In the genomic region with DNA sequence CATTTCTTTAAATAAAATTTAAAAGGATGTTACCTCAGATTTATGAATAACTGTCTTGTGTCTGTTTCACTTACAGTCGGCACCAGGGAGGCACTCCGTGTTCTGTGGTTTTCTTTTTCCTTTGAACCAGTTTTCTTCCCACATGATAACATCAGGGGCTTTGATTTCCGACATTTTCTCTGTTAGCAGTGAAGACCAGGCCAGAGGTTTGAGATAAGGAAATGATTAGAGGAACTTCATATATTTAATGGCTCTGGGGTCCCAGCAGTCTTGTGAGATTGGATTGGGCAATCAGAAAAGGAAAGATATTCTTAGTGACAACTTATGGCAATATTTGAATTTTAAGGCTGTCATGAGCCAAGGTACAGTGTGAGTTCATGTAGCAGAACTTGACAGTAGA, we compare ENCODE assay signal across 27 mouse cellular contexts.
"Had no signal": no experiment of that assay in that cellular context is flagged by ENCODE, and none has a peak within 500 bp of the region (broad histone marks: within the 10 kb centered on the region; RNA-seq: fewer than 3 reads in every experiment).

No protein-coding gene starts in this region.

- H3K36me3 ChIP-seq: heart, embryonic 13.5 days; heart, embryonic 15.5 days; hindbrain, embryonic 10.5 days; hindbrain, embryonic 13.5 days; hindbrain, embryonic 15.5 days; kidney, embryonic 15.5 days; limb, embryonic 10.5 days; limb, embryonic 12.5 days; liver, embryonic 13.5 days; liver, embryonic 15.5 days had no signal

- H3K27ac ChIP-seq: heart, adult 2 months; heart, embryonic 13.5 days; heart, embryonic 15.5 days; hindbrain, embryonic 10.5 days; hindbrain, embryonic 13.5 days; hindbrain, embryonic 15.5 days; hindbrain, postnatal 0 days; kidney, embryonic 15.5 days; kidney, postnatal 0 days; left cerebral cortex, adult 2 months; limb, embryonic 10.5 days; limb, embryonic 12.5 days; liver, embryonic 13.5 days; liver, embryonic 15.5 days had no signal

- ATAC-seq: hindbrain, postnatal 0 days; intestine, postnatal 0 days had no signal

- H3K4me2 ChIP-seq: heart, embryonic 11.5 days; heart, embryonic 13.5 days; heart, embryonic 15.5 days; hindbrain, embryonic 13.5 days; hindbrain, embryonic 15.5 days; kidney, embryonic 15.5 days; limb, embryonic 12.5 days; liver, embryonic 11.5 days; liver, embryonic 13.5 days; liver, embryonic 15.5 days had no signal

- H3K9ac ChIP-seq: heart, embryonic 13.5 days; heart, embryonic 15.5 days; hindbrain, embryonic 13.5 days; hindbrain, embryonic 15.5 days; kidney, embryonic 15.5 days; limb, embryonic 12.5 days; liver, embryonic 13.5 days; liver, embryonic 15.5 days had no signal

- H3K27me3 ChIP-seq: heart, embryonic 13.5 days; heart, embryonic 15.5 days; hindbrain, embryonic 13.5 days; hindbrain, embryonic 15.5 days; kidney, embryonic 15.5 days; limb, embryonic 12.5 days; liver, embryonic 13.5 days; liver, embryonic 15.5 days had no signal

- DNase-seq: gastrocnemius, postnatal 14 days; gastrocnemius, postnatal 36 days; heart, adult 11 months; heart, adult 2 months; heart, postnatal 14 days; heart, postnatal 36 days; kidney, adult 18-20 months; kidney, adult 8-10 months; kidney, postnatal 14 days; kidney, postnatal 36 days; liver; liver, embryonic 13.5 days had no signal

- H3K4me3 ChIP-seq: heart, adult 2 months; heart, embryonic 13.5 days; heart, embryonic 15.5 days; hindbrain, embryonic 10.5 days; hindbrain, embryonic 13.5 days; hindbrain, embryonic 15.5 days; kidney, embryonic 15.5 days; left cerebral cortex, adult 2 months; limb, embryonic 10.5 days; limb, embryonic 12.5 days; liver, embryonic 13.5 days; liver, embryonic 15.5 days had no signal

- H3K4me1 ChIP-seq: heart, embryonic 13.5 days; heart, embryonic 15.5 days; hindbrain, embryonic 10.5 days; hindbrain, embryonic 13.5 days; hindbrain, embryonic 15.5 days; kidney, embryonic 15.5 days; limb, embryonic 10.5 days; limb, embryonic 12.5 days; liver, embryonic 13.5 days; liver, embryonic 15.5 days had no signal

- H3K9me3 ChIP-seq: heart, embryonic 13.5 days; heart, embryonic 15.5 days; hindbrain, embryonic 10.5 days; hindbrain, embryonic 13.5 days; hindbrain, embryonic 15.5 days; kidney, embryonic 15.5 days; limb, embryonic 10.5 days; limb, embryonic 12.5 days; liver, embryonic 13.5 days; liver, embryonic 15.5 days had no signal
